Mouse (Mus musculus) testis, postnatal 14 days (tissue): ENCODE data around the gene Anapc11.

ENCODE experiments used
- DNase-seq: peaks from one replicate; pipeline ENCODE4 v3.0.0; 2021; ENCODE audit warnings: low spot score

Anapc11 gene

DNA sequence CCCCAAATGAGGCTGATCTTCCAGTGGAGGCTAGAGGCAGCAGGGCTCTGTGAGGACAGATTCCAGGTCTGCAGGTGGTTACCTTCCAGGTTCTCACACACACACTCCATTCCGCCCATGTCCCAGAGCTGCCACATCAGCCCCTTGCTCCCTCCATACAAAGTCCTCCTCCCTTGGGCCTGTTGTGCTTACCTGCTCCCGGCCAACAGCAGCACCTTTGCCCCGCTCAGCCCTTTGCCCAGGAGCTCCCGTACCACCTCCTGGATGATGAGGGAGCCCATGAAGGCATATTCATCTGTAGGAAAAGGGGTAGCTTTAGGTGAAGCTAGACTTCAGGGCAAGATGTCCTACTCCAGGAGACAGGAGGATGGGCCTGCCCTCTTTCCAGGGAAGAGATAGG, 59.1 kb downstream of the Anapc11 start:
- DNase-seq = no peak
